Mouse (Mus musculus): ENCODE measurements around the gene Gabarapl2. TPM values are rescaled to one million over a fixed set of nuclear protein-coding genes. Genes with fewer than 3 reads are reported as not detected.

Gene Gabarapl2
- total RNA-seq (2021) = 10 to 100 TPM; 90.1 to 93.5 TPM
- long read RNA-seq, experiment 1, transcript Gabarapl2-201 (4 exons, 1,677 nt) = major isoform, 98 of 99 reads
- long read RNA-seq, experiment 1, partial matches to known transcripts = 1 of 99 reads
- long read RNA-seq, experiment 1, other reads (novel, unspliced or antisense) = 0 of 99 reads
- long read RNA-seq, experiment 2, transcript Gabarapl2-201 (4 exons, 1,677 nt) = major isoform, 178 of 181 reads
- long read RNA-seq, experiment 2, partial matches to known transcripts = 3 of 181 reads
- long read RNA-seq, experiment 2, other reads (novel, unspliced or antisense) = 0 of 181 reads

GRCm38 (mm10) chr8:111940171-111941100 lies at the start of gene Gabarapl2:
Gene Gabarapl2 (plus strand): TSS chr8:111940703.
- intact Hi-C loops (cut with DNase I) = no loop called here

GRCm38 (mm10) chr8:111890911-111891303 lies 49.6 kb upstream of the Gabarapl2 start:
- DNase-seq = no peak
- intact Hi-C loops (cut with DNase I) = no loop called here

More at GRCm38 (mm10) chr8:111940171-111941100, at the start of gene Gabarapl2:
- DNase-seq = peak; percentile 94 to 96

- no peak for DNase-seq
- intact Hi-C loops (cut with DNase I) = no loop called here
These were observed 48.5 kb upstream of the Gabarapl2 start for GRCm38 (mm10) chr8:111891983-111892382.

GRCm38 (mm10) chr8:111892615-111893014 lies 47.9 kb upstream of the Gabarapl2 start:
- intact Hi-C loops (cut with DNase I) = no loop called here
- no peak for DNase-seq

- DNase-seq = no peak
- intact Hi-C loops (cut with DNase I) = no loop called here
These were observed 45.5 kb upstream of the Gabarapl2 start for GRCm38 (mm10) chr8:111894955-111895354.

GRCm38 (mm10) chr8:111898586-111898985 lies 41.9 kb upstream of the Gabarapl2 start:
- intact Hi-C loops (cut with DNase I) = no loop called here
- DNase-seq = no peak

- intact Hi-C loops (cut with DNase I) = no loop called here
- peak; percentile 31 to 65 for DNase-seq
These were observed 38.4 kb upstream of the Gabarapl2 start for GRCm38 (mm10) chr8:111902080-111902479.

- intact Hi-C loops (cut with DNase I) = no loop called here
- DNase-seq = no peak
These were observed 34.9 kb upstream of the Gabarapl2 start for GRCm38 (mm10) chr8:111905500-111906121.

- intact Hi-C loops (cut with DNase I) = no loop called here
- no peak for DNase-seq
These were observed 30.7 kb upstream of the Gabarapl2 start, which contains the start of gene Chst5 for GRCm38 (mm10) chr8:111909621-111910450. Gene Chst5 (minus strand): TSS chr8:111910447.

GRCm38 (mm10) chr8:111911572-111911971 lies 28.9 kb upstream of the Gabarapl2 start:
- intact Hi-C loops (cut with DNase I) = no loop called here
- no peak for DNase-seq

GRCm38 (mm10) chr8:111912860-111913432 lies 27.6 kb upstream of the Gabarapl2 start:
- intact Hi-C loops (cut with DNase I) = no loop called here
- no peak for DNase-seq

- no peak for DNase-seq
- intact Hi-C loops (cut with DNase I) = no loop called here
These were observed 20.8 kb upstream of the Gabarapl2 start for GRCm38 (mm10) chr8:111919663-111920062.

- intact Hi-C loops (cut with DNase I) = no loop called here
These were observed 19.5 kb upstream of the Gabarapl2 start for GRCm38 (mm10) chr8:111920971-111921370.

GRCm38 (mm10) chr8:111923383-111923804 lies 17.1 kb upstream of the Gabarapl2 start:
- intact Hi-C loops (cut with DNase I) = loop anchor here (2.0 kb wide), 1 partner anchor 43 kb away; no protein-coding TSS in a partner anchor
- peak; percentile 25 to 46 for DNase-seq

More at GRCm38 (mm10) chr8:111920971-111921370, 19.5 kb upstream of the Gabarapl2 start:
- DNase-seq = no peak

GRCm38 (mm10) chr8:111924976-111925375 lies 15.5 kb upstream of the Gabarapl2 start:
- DNase-seq = no peak
- intact Hi-C loops (cut with DNase I) = no loop called here

GRCm38 (mm10) chr8:111929648-111930344 lies 10.7 kb upstream of the Gabarapl2 start:
- DNase-seq = no peak
- intact Hi-C loops (cut with DNase I) = no loop called here

GRCm38 (mm10) chr8:111931721-111932120 lies 8.8 kb upstream of the Gabarapl2 start:
- intact Hi-C loops (cut with DNase I) = no loop called here
- no peak for DNase-seq

GRCm38 (mm10) chr8:111932580-111933336 lies 7.7 kb upstream of the Gabarapl2 start:
- peak; percentile 54 to 63 for DNase-seq
- intact Hi-C loops (cut with DNase I) = no loop called here
